Mouse (Mus musculus): ENCODE results near the gene Ikbke.

Ikbke gene

DNA sequence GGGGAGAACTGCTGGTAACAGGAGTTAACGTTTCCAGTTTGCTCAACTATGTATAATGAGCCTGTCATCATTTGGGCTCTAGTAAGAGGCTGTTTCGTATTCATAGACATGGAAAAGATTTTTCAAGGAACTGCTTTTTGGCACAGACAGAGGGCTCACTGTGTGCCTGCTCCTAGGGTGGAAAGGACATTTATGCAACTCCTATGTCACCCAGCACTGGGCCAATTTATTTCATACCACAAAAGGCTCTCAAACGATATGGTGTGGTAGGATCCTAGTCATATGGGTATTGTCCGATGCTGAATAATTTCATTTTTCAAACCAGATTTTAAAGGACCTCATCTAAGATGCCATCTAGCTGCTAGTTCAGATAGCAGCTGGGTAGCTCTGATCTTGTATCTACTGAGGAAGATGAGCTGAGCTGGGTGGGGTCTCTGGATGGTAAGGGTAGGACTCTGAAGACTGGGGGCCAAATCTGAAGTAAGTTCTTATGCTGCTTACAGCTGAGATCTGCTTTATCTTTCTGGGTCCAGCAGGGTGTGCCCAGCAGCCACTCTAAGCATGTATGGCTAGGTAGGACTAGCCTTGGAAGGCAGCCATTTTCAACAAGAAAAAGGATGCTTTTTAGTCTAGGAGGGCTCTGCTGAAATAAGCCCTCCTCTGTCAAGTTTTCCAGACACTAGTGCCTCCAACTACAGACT lies 14.0 kb upstream of the Ikbke start:
- no peaks in the 10 kb centered on the region for H3K9me3 ChIP-seq (ENCODE audit: low read length)
- peaks cover 98% of the 10 kb centered on the region for H3K36me3 ChIP-seq (ENCODE audit: insufficient read depth, low read length)
- no peaks in the 10 kb centered on the region for H3K4me1 ChIP-seq (replicated peaks; ENCODE audit: low read depth, low read length)
- H3K27me3 ChIP-seq (ENCODE audit: insufficient read depth, low read length): no peaks in the 10 kb centered on the region
- H3K4me3 ChIP-seq (replicated peaks; ENCODE audit: low read length): no peak overlapping the region
- TF ChIP-seq CTCF (conservative IDR thresholded peaks at IDR 0.05; ENCODE audit: low read length): no peak
- TF ChIP-seq NANOG (IDR thresholded peaks at IDR 0.05; ENCODE audit: borderline replicate concordance, low read length): no peak
- TF ChIP-seq POU5F1 (IDR thresholded peaks at IDR 0.05; ENCODE audit: borderline replicate concordance, low read length): no peak

DNA sequence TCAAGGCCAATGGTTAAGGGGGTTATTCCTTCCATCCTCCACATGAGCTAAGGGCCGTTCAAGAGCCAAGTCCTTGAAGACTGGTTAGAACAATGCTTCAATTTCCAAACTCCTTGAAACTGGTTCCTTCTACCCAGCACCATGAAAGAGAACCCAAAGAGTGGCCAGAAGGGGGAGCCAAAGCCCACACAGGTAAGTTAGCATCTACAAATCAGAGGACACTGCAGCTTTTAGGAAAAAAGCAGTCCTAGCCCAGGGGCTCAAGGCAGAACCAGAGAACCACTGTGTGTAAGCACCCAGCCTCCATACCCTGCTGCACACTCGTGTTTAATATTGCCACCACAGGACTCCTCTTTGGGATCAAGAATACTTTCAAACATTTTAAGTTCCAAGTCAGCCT lies 11.2 kb upstream of the Ikbke start:
- Histone ChIP-seq H3K9me3 (ENCODE audit: low read length) (no peaks in the 10 kb centered on the region), H3K36me3 (ENCODE audit: insufficient read depth, low read length) (peaks cover 88% of the 10 kb centered on the region), H3K4me3 (replicated peaks; ENCODE audit: low read length) (no peak overlapping the region), H3K4me1 (replicated peaks; ENCODE audit: low read depth, low read length) (peaks cover 16% of the 10 kb centered on the region), H3K27me3 (ENCODE audit: insufficient read depth, low read length) (no peaks in the 10 kb centered on the region)
- peak; percentile 80 for TF ChIP-seq CTCF (conservative IDR thresholded peaks at IDR 0.05; ENCODE audit: low read length)
- TF ChIP-seq NANOG (IDR thresholded peaks at IDR 0.05; ENCODE audit: borderline replicate concordance, low read length): no peak
- TF ChIP-seq POU5F1 (IDR thresholded peaks at IDR 0.05; ENCODE audit: borderline replicate concordance, low read length): no peak

- no peak for TF ChIP-seq POU5F1 (IDR thresholded peaks at IDR 0.05; ENCODE audit: borderline replicate concordance, low read length)
- no peak for TF ChIP-seq NANOG (IDR thresholded peaks at IDR 0.05; ENCODE audit: borderline replicate concordance, low read length)
- no peak for TF ChIP-seq CTCF (conservative IDR thresholded peaks at IDR 0.05; ENCODE audit: low read length)
- Histone ChIP-seq H3K27me3 (ENCODE audit: insufficient read depth, low read length) (no peaks in the 10 kb centered on the region), H3K4me3 (replicated peaks; ENCODE audit: low read length) (no peak overlapping the region), H3K4me1 (replicated peaks; ENCODE audit: low read depth, low read length) (peaks cover 16% of the 10 kb centered on the region), H3K9me3 (ENCODE audit: low read length) (no peaks in the 10 kb centered on the region), H3K36me3 (ENCODE audit: insufficient read depth, low read length) (peaks cover 76% of the 10 kb centered on the region)
Observed at GRCm38 (mm10) chr1:131288938-131289337, 9.5 kb upstream of the Ikbke start.

DNA sequence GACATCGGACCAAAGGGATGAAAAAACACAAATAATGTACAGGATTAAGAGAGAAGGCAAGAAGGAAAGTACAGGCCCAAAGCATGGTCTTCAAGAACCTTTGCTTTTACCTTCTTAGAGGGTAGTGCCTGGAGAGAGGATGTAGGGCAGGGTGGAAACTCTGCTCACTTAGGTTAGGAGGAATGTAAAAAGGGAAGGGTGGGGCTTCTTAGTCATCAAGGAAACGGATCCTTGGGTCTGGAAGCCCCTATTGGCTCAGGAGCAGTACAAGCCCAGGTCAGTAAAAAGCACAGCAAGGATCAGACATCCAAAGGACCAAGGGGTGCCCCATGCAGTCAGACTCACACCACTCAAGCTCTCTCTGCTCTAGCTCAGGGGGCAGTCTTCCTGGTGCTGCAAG lies 7.9 kb upstream of the Ikbke start:
- H3K27me3 ChIP-seq (ENCODE audit: insufficient read depth, low read length): 0 out of 2 replicates have a peak, but pooled peaks cover 3% of the 10 kb centered on the region
- TF ChIP-seq CTCF (conservative IDR thresholded peaks at IDR 0.05; ENCODE audit: low read length) (no peak), NANOG (IDR thresholded peaks at IDR 0.05; ENCODE audit: borderline replicate concordance, low read length) (no peak)
- peaks cover 59% of the 10 kb centered on the region for H3K36me3 ChIP-seq (ENCODE audit: insufficient read depth, low read length)
- no peaks in the 10 kb centered on the region for H3K9me3 ChIP-seq (ENCODE audit: low read length)
- H3K4me1 ChIP-seq (replicated peaks; ENCODE audit: low read depth, low read length): peaks cover 16% of the 10 kb centered on the region
- no peak overlapping the region for H3K4me3 ChIP-seq (replicated peaks; ENCODE audit: low read length)

GRCm38 (mm10) chr1:131286803-131287202 lies 7.4 kb upstream of the Ikbke start:
- peaks cover 16% of the 10 kb centered on the region for H3K4me1 ChIP-seq (replicated peaks; ENCODE audit: low read depth, low read length)
- H3K9me3 ChIP-seq (ENCODE audit: low read length): no peaks in the 10 kb centered on the region
- TF ChIP-seq CTCF (conservative IDR thresholded peaks at IDR 0.05; ENCODE audit: low read length): no peak
- no peak for TF ChIP-seq POU5F1 (IDR thresholded peaks at IDR 0.05; ENCODE audit: borderline replicate concordance, low read length)
- no peak for TF ChIP-seq NANOG (IDR thresholded peaks at IDR 0.05; ENCODE audit: borderline replicate concordance, low read length)
- peaks cover 55% of the 10 kb centered on the region for H3K36me3 ChIP-seq (ENCODE audit: insufficient read depth, low read length)
- H3K27me3 ChIP-seq (ENCODE audit: insufficient read depth, low read length): 0 out of 2 replicates have a peak, but pooled peaks cover 3% of the 10 kb centered on the region
- no peak overlapping the region for H3K4me3 ChIP-seq (replicated peaks; ENCODE audit: low read length)

- TF ChIP-seq NANOG (IDR thresholded peaks at IDR 0.05; ENCODE audit: borderline replicate concordance, low read length): no peak
- TF ChIP-seq POU5F1 (IDR thresholded peaks at IDR 0.05; ENCODE audit: borderline replicate concordance, low read length): no peak
- no peak for TF ChIP-seq CTCF (conservative IDR thresholded peaks at IDR 0.05; ENCODE audit: low read length)
- 0 out of 2 replicates have a peak, but pooled peaks cover 3% of the 10 kb centered on the region for H3K27me3 ChIP-seq (ENCODE audit: insufficient read depth, low read length)
- H3K9me3 ChIP-seq (ENCODE audit: low read length): no peaks in the 10 kb centered on the region
Observed at GRCm38 (mm10) chr1:131284616-131285015, 5.2 kb upstream of the Ikbke start.

GRCm38 (mm10) chr1:131284167-131284566 lies 4.8 kb upstream of the Ikbke start:
- TF ChIP-seq POU5F1 (IDR thresholded peaks at IDR 0.05; ENCODE audit: borderline replicate concordance, low read length) (no peak), CTCF (conservative IDR thresholded peaks at IDR 0.05; ENCODE audit: low read length) (no peak), NANOG (IDR thresholded peaks at IDR 0.05; ENCODE audit: borderline replicate concordance, low read length) (no peak)
- peaks cover 5% of the 10 kb centered on the region; the same call in 1 of the 2 replicates for H3K27me3 ChIP-seq (ENCODE audit: insufficient read depth, low read length)
- peaks cover 28% of the 10 kb centered on the region for H3K36me3 ChIP-seq (ENCODE audit: insufficient read depth, low read length)
- peaks cover 30% of the 10 kb centered on the region for H3K4me1 ChIP-seq (replicated peaks; ENCODE audit: low read depth, low read length)
- H3K9me3 ChIP-seq (ENCODE audit: low read length): no peaks in the 10 kb centered on the region
- no peak overlapping the region for H3K4me3 ChIP-seq (replicated peaks; ENCODE audit: low read length)

More at GRCm38 (mm10) chr1:131284616-131285015, 5.2 kb upstream of the Ikbke start:
- Histone ChIP-seq H3K36me3 (ENCODE audit: insufficient read depth, low read length) (peaks cover 33% of the 10 kb centered on the region), H3K4me1 (replicated peaks; ENCODE audit: low read depth, low read length) (peaks cover 28% of the 10 kb centered on the region), H3K4me3 (replicated peaks; ENCODE audit: low read length) (no peak overlapping the region)

DNA sequence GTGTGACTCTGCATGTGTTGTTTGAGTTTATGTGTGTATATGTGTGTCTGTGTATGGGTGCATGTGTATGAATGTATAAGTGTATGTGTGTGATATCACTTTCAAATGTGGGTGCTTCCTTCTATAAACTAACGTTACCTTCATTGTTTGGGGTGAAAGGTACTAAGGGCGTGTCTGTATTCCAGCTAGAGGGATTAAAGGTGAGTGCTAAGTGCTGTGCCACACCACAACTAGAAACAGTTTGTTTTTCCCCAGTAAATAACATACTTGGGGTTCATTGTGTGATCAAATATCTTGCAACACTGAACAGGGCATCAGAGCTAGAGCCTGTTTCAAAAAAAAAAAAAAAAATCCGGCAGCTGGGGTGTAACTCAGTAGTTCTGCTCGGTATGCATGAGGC lies 2.3 kb upstream of the Ikbke start:
- no peak for TF ChIP-seq NANOG (IDR thresholded peaks at IDR 0.05; ENCODE audit: borderline replicate concordance, low read length)
- no peak for TF ChIP-seq POU5F1 (IDR thresholded peaks at IDR 0.05; ENCODE audit: borderline replicate concordance, low read length)
- TF ChIP-seq CTCF (conservative IDR thresholded peaks at IDR 0.05; ENCODE audit: low read length): no peak
- H3K4me1 ChIP-seq (replicated peaks; ENCODE audit: low read depth, low read length): peaks cover 25% of the 10 kb centered on the region
- peaks cover 22% of the 10 kb centered on the region; the same call in 1 of the 2 replicates for H3K27me3 ChIP-seq (ENCODE audit: insufficient read depth, low read length)
- no peaks in the 10 kb centered on the region for H3K9me3 ChIP-seq (ENCODE audit: low read length)
- H3K4me3 ChIP-seq (replicated peaks; ENCODE audit: low read length): no peak overlapping the region
- peaks cover 14% of the 10 kb centered on the region for H3K36me3 ChIP-seq (ENCODE audit: insufficient read depth, low read length)
